Mouse (Mus musculus) adrenal gland, adult 8-10 months (tissue): ENCODE data around the gene Dnah17. TPM values are rescaled to one million over a fixed set of nuclear protein-coding genes. Genes with fewer than 3 reads are reported as not detected.

Source experiments
- DNase-seq: peaks from one replicate; pipeline ENCODE4 v3.0.0; 2022
- total RNA-seq, 4 experiments: library from RNA; stranded (reverse); gene quantifications; 2 replicates each; pipeline ENCODE4 v1.2.4; 2022

The Dnah17 gene
- total RNA-seq, 4 experiments from 2014 or later: 0.03 to 0.12 (median 0.03) TPM; not detected in 1

- no peak for DNase-seq
These were observed 136.0 kb downstream of the Dnah17 start for GRCm38 (mm10) chr11:117994250-117995057.

DNA sequence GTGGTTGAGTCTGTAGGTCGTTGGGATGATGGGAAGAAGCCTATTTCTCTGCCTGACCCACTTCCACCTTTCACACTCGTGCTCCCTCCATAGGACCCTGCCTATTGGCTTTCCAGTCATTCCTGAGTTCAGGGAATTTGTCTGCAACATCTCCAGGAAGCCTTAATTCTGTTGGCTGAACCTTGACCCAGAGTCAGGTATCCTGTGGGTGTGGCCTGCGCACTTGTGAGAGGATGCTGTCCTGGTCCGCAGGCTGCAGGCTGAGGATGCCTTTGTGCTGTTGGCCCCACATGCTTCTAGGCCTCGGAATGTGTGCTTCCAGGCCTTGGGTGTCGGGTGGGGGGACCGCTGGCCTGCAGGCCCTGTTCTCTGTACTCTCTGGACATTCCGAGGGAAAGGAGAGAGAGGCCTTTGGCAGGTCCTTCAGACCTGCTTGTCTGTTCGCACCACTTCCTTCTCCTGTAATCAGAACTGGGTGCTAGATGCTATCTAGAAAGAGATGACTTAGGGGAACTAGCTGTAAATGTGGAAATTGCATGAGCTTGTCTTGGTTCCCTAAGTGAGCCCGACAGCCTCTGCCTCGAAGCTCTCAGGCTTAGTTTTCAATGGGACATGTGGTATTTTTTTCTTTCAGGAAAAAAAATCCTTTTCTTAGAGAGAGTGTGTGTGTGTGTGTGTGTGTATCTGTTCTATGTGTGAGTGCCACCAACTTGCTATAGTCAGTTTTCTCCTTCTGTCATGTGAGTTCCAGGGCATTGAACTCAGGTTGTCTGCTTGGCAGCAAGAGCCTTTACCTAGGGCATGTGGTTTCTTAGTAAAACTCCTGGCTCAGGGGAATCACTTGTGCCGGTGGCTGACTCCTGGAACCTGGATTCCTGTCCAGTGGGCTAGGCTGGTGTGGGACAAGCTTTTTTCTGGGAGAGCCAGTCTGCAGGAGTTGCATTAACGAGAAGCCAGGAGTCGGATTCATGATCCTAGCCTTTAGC lies 137.0 kb downstream of the Dnah17 start:
- DNase-seq: no peak

DNA sequence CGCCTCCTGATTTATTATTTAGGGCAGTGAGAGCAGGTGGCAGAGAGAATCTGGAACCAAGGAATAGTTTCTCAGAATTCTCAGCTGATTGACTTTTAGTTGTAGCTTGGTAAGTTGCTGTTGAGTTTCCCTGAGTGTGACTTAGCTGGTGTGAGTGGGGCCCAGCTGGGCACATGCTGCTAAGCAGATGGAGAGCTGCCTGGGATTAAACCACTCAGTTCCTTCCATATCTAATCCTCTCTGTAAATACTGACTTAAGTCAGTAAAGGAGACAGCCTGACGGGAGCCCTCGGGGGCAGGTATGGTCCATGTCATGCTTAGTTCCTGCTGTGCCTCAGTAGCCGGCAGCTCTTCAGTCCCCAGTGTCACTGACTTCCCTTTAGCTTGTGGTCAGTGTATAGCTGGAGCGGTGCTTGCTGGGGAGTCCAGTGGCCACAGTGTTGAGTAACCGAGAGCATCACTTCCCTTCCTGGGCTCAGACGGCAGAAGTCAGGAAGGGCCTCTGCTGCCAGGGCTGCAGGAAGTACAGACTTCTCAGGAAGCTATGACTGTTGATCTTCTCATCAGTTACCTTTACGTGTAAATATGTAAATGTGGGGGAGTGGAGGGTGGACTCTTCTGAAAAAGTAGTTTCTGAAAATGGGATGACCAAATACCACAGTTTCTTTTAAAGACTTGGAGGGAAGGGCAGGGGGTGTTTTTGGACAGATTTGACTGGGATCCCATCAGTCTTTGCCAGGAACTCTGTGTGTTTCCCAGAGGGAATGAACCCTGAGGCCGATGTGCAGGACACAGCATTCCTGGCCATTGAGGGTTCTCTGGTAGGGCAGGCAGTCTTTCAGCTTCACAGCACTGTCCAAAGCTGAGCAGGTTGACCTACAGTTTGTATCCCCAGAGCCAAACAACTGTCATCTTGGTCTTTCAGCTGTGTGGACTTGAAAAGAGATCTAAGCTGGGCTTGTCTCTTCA lies 138.6 kb downstream of the Dnah17 start:
- DNase-seq: no peak

DNA sequence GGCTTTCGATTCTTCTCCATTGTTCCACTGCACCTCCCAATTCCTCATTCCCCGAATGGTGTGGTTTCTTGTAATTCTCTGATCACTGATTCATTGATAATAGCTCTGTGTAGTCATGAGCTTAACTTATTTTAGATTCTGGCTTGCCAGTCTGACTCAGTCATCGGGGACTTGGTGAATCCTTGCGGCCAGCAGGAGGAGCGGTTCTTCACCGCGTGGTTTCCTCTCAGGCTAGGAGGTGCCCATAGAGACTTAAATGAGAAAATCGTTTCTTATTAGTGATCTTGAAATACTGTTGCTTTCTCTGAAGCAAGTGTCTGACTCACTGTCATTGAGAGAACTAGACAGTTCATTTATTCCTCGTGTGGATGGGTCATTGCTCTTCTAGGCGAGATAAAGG lies 140.5 kb downstream of the Dnah17 start:
- DNase-seq: no peak

- DNase-seq: no peak
These were observed 141.2 kb downstream of the Dnah17 start for GRCm38 (mm10) chr11:117989241-117989640.

DNA sequence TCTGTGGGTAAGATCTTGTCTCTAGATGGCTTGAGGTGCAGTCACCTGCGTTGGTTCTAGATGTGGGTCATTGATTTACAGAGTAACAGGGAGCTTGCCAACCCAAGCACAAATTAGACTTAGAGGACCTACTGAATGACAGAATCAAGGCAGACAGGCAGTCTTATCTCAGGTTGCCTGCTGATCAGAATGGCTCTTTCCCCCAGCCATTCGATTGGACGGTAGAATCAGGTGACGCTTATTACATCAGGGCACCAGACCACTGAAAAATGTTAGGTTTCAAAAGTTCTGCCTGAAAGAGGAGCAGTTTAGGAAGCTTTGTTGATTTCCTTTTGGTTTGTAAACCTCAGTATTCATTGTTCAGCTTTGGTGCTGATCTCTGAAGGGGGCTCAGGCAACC lies 142.5 kb downstream of the Dnah17 start:
- no peak for DNase-seq

GRCm38 (mm10) chr11:117987032-117987451 lies 143.4 kb downstream of the Dnah17 start:
- no peak for DNase-seq

- DNase-seq: peak; percentile 84
These were observed 144.1 kb downstream of the Dnah17 start, which contains the start of gene Pgs1 for GRCm38 (mm10) chr11:117986126-117987031. Gene Pgs1, plus strand, starts transcription at chr11:117986292.

- no peak for DNase-seq
These were observed 146.7 kb downstream of the Dnah17 start for GRCm38 (mm10) chr11:117983770-117984169.

DNA sequence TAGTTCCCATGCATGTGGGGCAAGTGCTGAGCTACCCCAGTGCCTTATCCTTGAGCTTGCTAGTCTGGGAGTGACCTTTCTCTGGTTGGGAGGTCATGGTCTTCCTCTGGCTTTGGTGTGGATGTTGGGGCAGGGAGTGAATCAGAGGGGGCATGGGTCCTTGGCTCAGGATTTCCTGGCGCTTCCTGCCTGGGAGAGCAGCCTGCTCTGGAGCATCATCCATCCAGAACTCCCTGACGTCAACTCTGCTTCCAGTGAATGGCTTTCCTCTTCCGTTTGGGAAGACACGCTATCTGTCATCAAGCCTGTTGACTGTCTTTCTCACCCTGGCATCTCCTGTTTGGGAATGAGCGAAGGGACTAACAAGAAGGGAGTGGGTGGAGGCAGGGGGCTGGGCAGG lies 148.0 kb downstream of the Dnah17 start:
- DNase-seq: peak; percentile 66

GRCm38 (mm10) chr11:117979388-117979787 lies 151.0 kb downstream of the Dnah17 start:
- DNase-seq: no peak

DNA sequence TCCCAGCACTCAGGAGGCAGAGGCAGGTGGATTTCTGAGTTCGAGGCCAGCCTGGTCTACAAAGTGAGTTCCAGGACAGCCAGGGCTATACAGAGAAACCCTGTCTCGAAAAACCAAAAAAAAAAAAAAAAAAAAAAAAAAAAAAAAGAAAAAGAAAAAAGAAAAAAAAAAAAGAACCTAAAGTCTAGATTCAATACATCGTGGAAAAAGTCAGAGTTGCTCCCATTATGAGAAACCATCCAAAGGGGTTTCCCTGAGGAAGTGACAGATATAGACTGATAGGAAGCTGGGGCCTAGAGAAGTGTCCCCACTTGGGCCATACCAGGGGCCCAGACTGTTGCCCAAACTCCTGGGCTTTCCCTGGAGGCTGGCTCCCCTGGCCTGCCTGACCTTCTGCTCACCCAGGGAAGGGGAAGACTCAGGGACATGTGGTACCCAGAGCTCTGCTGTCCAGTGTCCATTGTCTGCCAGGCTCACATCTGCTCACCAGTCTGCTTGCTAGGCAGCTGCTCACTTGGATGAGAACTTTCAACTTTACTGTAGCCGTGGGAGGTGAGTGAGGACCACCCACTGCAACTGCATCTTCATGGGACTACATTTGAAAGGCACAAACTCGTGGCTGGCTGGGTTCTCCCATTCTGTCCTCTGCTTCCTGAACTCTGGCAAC lies 152.6 kb downstream of the Dnah17 start:
- DNase-seq: no peak

DNA sequence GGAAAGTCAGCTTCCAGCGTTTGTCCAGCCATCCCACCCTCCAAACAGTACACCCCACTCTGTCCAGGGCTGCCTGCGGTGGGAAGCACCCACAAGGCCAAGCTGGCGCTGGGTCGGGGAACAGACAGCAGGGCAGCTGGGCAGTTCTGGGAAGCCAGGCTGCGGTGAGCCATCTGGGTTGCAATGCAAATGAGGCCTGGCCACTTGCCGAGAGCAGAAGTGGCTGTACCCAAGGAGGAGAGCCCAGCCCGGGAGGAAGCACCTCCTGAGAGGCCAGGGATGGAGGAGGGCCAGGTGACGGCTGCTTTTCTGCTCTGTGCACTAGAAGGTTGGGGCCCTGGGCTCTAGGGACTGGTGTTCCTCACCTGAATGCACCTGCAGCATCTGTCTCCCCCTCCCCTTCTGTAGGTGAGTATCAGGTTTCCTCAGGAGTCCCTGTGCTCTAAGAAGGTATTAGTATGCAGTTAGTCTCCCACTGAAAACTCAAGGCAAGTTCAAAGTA lies 154.3 kb downstream of the Dnah17 start:
- no peak for DNase-seq

- DNase-seq: no peak
These were observed 155.0 kb downstream of the Dnah17 start for GRCm38 (mm10) chr11:117975211-117975967.

DNA sequence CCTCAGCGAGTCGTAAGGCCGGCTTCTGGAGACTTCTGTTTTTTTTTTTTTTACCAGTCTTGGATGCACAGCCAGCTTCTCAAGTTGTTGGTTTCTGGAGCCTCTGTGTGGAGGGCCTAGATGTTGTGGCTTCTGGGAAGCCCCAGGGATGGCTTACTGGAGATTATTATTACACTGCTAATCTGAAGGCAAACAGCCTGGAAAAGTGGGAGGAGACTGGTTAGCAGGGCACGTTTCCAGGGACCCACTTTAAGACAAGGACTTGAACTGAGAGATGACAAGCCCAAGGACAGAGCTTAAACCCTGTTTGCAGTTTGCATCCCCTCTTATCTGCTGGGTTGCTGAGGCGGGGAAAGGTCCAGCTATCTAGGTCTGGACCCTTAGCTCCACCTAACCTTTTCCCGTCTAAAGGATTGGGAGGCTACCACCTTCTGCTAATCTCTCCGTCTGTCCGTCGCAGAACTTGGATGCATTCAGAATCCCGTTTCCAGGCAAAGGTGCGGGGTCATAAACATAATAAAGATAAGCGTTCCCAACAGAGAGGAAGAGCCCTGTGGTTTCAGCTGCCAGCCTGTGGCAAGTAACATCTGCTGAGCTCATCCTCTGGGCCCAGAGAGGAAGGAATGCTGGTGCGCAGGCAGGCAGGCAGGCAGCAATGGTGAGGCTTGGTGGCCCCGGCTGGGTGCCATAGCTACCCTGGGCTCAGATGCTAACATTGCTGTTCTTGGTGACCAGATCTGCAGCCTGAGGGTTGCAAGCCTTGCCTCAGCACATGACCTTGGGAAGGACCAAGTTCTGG lies 155.9 kb downstream of the Dnah17 start:
- no peak for DNase-seq

DNA sequence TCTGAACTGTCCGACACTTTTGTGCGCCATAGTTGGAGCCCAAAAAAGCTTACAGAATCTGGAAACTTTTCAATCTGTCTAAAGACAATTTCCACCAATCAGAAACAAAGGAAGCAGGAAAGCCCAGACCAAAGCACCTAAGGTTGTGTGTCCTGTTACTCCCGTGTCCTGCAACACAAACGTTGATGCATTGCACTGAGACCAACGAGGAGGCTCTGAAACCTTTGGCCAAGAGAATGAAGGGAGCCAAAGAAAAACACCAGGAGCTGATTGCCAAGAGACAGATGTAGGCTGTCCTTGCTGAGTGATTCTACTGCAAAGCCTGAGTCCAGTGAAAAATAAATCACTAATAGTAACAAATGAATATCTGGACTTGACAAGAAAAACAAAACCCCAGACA lies 156.9 kb downstream of the Dnah17 start:
- DNase-seq: no peak

- DNase-seq: no peak
These were observed 157.5 kb downstream of the Dnah17 start for GRCm38 (mm10) chr11:117972656-117973558.
